Mouse (Mus musculus) stomach, postnatal 0 days (tissue): Measurements from ENCODE around the gene Olfr1014. TPM values are rescaled to one million over a fixed set of nuclear protein-coding genes. Genes with fewer than 3 reads are reported as not detected.

ENCODE experiments used
- ATAC-seq: fragments of 200-750 bp; cut with Nextera tagmentation; 2 replicates; pipeline ENCODE4 v1.8.0; 2017; ENCODE audit not compliant: low FRiP score, low TSS enrichment
- DNase-seq: peaks from one replicate; pipeline ENCODE4 v3.0.0-alpha.2; 2016; ENCODE audit warnings: low spot score
- H3K27ac ChIP-seq: fragments of 300-500 bp; sonication (generic); replicated peaks from 2 replicates; pipeline ENCODE4 v1.5.1; 2014; ENCODE audit warnings: mild to moderate bottlenecking, control low read depth
- H3K27me3 ChIP-seq: fragments of 300-500 bp; sonication (generic); 2 replicates; pipeline ENCODE4 v1.6.1; 2014; ENCODE audit warnings: low read length; ENCODE audit not compliant: control insufficient read depth, insufficient read depth
- H3K36me3 ChIP-seq: fragments of 300-500 bp; sonication (generic); 2 replicates; pipeline ENCODE4 v1.6.1; 2014; ENCODE audit warnings: low read length, mixed read lengths; ENCODE audit not compliant: control insufficient read depth, insufficient read depth
- H3K4me1 ChIP-seq: fragments of 300-500 bp; sonication (generic); replicated peaks from 2 replicates; pipeline ENCODE4 v1.6.1; 2014; ENCODE audit warnings: antibody characterized with exemption; ENCODE audit not compliant: control insufficient read depth, insufficient read depth
- H3K4me2 ChIP-seq: fragments of 300-500 bp; sonication (generic); replicated peaks from 2 replicates; pipeline ENCODE4 v1.6.1; 2014; ENCODE audit warnings: low read depth, mild to moderate bottlenecking, control low read depth, moderate library complexity
- H3K4me3 ChIP-seq: fragments of 300-500 bp; sonication (generic); 2 replicates; pipeline ENCODE4 v1.5.1; 2014; ENCODE audit warnings: low read depth, low read length, control low read depth
- H3K9ac ChIP-seq: fragments of 300-500 bp; sonication (generic); 2 replicates; pipeline ENCODE4 v1.6.1; 2014; ENCODE audit warnings: mild to moderate bottlenecking, low read length, control low read depth, mixed read lengths
- H3K9me3 ChIP-seq: fragments of 300-500 bp; sonication (generic); 2 replicates; pipeline ENCODE4 v1.6.1; 2016; ENCODE audit warnings: low read length; ENCODE audit not compliant: control insufficient read depth
- CTCF ChIP-seq: IDR thresholded peaks from 2 replicates; pipeline ENCODE4 v1.5.1; 2016; ENCODE audit warnings: antibody characterized with exemption, low read depth, mild to moderate bottlenecking, moderate library complexity
- EP300 ChIP-seq: optimal IDR thresholded peaks from 2 replicates; pipeline ENCODE3; 2016; ENCODE audit warnings: antibody characterized with exemption
- WGBS: fragments of 180-500 bp; shearing (Covaris S2); extraction: QIAGEN DNeasy Blood & Tissue Kit; methylation state at CpG from one replicate; pipeline ENCODE4 v1.1.7; 2014; 5-methylcytosine and 5-hydroxymethylcytosine counted together
- polyA plus RNA-seq: library from polyadenylated mRNA; unstranded; fragments of >200 nt; fragmentation: Nextera tagmentation; extraction: Ambion mirVana; gene quantifications from 2 replicates; pipeline ENCODE4 v1.2.1, GENCODE M21; 2015

Gene Olfr1014
- polyA plus RNA-seq, 1 experiment from 2014 or later = not detected

- ATAC-seq = no peak
Measured at GRCm38 (mm10) chr2:85792331-85792730, 19.8 kb downstream of the Olfr1014 start.

GRCm38 (mm10) chr2:85802444-85802843, 29.9 kb downstream of the Olfr1014 start, which contains the start of gene Olfr1016:
Olfr1016 (minus strand) TSS chr2:85802544.
- DNase-seq (no peak), ATAC-seq (no peak)
- TF ChIP-seq CTCF = no peak
- TF ChIP-seq EP300 = no peak
- Histone ChIP-seq H3K27me3 (no peaks in the 10 kb centered on the region), H3K4me3 (no peak within 1 kb of the TSS), H3K4me1 (no peaks in the 10 kb centered on the region), H3K36me3 (no peaks in the 10 kb centered on the region), H3K9me3 (no peaks in the 10 kb centered on the region), H3K27ac (no peak within 1 kb of the TSS), H3K4me2 (no peak within 1 kb of the TSS), H3K9ac (no peak within 1 kb of the TSS)
- WGBS = 90% methylated on average over 2 of the region's 2 CpGs

More at GRCm38 (mm10) chr2:85792331-85792730, 19.8 kb downstream of the Olfr1014 start:
- Histone ChIP-seq H3K27ac (no peak overlapping the region), H3K4me1 (no peaks in the 10 kb centered on the region), H3K27me3 (no peaks in the 10 kb centered on the region), H3K4me2 (no peak overlapping the region), H3K36me3 (no peaks in the 10 kb centered on the region), H3K9me3 (no peaks in the 10 kb centered on the region), H3K9ac (no peak overlapping the region), H3K4me3 (no peak overlapping the region)
- no peak for DNase-seq
- TF ChIP-seq CTCF (no peak), EP300 (no peak)
- 44% methylated on average over 2 of the region's 2 CpGs for WGBS

GRCm38 (mm10) chr2:85804501-85804900, 32.0 kb downstream of the Olfr1014 start:
- DNase-seq = no peak
- 75% methylated on average over 4 of the region's 4 CpGs for WGBS
- TF ChIP-seq CTCF (no peak), EP300 (no peak)

GRCm38 (mm10) chr2:85818179-85818578, 45.7 kb downstream of the Olfr1014 start, which contains the start of gene Olfr1018:
Olfr1018 (plus strand) TSS chr2:85818479.
- no peak within 1 kb of the TSS for H3K4me2 ChIP-seq
- H3K4me3 ChIP-seq = no peak within 1 kb of the TSS
- H3K36me3 ChIP-seq = no peaks in the 10 kb centered on the region
- no peaks in the 10 kb centered on the region for H3K4me1 ChIP-seq
- no peak for TF ChIP-seq EP300
- TF ChIP-seq CTCF = no peak
- DNase-seq (no peak), ATAC-seq (no peak)
- H3K9me3 ChIP-seq = no peaks in the 10 kb centered on the region
- H3K27ac ChIP-seq = no peak within 1 kb of the TSS
- H3K27me3 ChIP-seq = no peaks in the 10 kb centered on the region
- H3K9ac ChIP-seq = no peak within 1 kb of the TSS

More at GRCm38 (mm10) chr2:85804501-85804900, 32.0 kb downstream of the Olfr1014 start:
- Histone ChIP-seq H3K4me3 (no peak overlapping the region), H3K27ac (no peak overlapping the region), H3K36me3 (no peaks in the 10 kb centered on the region), H3K4me2 (no peak overlapping the region), H3K27me3 (no peaks in the 10 kb centered on the region), H3K9me3 (no peaks in the 10 kb centered on the region), H3K4me1 (no peaks in the 10 kb centered on the region), H3K9ac (no peak overlapping the region)
- no peak for ATAC-seq

Other genes starting within 250 kb of the Olfr1014 start
- not detected in 2 replicates for gene Olfr996, start 193.5 kb upstream of the Olfr1014 start, polyA plus RNA-seq
- 0.10 TPM in 1 of 2 replicates, not detected in the other for gene Olfr998, start 183.8 kb upstream of the Olfr1014 start, polyA plus RNA-seq
- gene Olfr1000, start 160.8 kb upstream of the Olfr1014 start, polyA plus RNA-seq = not detected in 2 replicates
- not detected in 2 replicates for gene Olfr1002, start 122.0 kb upstream of the Olfr1014 start, polyA plus RNA-seq
- not detected in 2 replicates for gene Olfr154, start 108.3 kb upstream of the Olfr1014 start, polyA plus RNA-seq
- gene Olfr1006, start 93.9 kb upstream of the Olfr1014 start, polyA plus RNA-seq = not detected in 2 replicates
- not detected in 2 replicates for gene Olfr1008, start 83.3 kb upstream of the Olfr1014 start, polyA plus RNA-seq
- gene Olfr1009, start 57.3 kb upstream of the Olfr1014 start, polyA plus RNA-seq = not detected in 2 replicates
- gene Olfr1012, start 9.9 kb upstream of the Olfr1014 start, polyA plus RNA-seq = not detected in 2 replicates
- not detected in 2 replicates for gene Olfr1013, start 5.6 kb upstream of the Olfr1014 start, polyA plus RNA-seq
- gene Olfr1015, start 9.3 kb downstream of the Olfr1014 start, polyA plus RNA-seq = not detected in 2 replicates
- not detected in 2 replicates for gene Olfr1016, start 29.8 kb downstream of the Olfr1014 start, polyA plus RNA-seq
- not detected in 2 replicates for gene Olfr1018, start 45.8 kb downstream of the Olfr1014 start, polyA plus RNA-seq
- not detected in 2 replicates for gene Olfr1019, start 72.8 kb downstream of the Olfr1014 start, polyA plus RNA-seq
- gene Olfr1020, start 74.3 kb downstream of the Olfr1014 start, polyA plus RNA-seq = not detected in 2 replicates
- gene Olfr1022, start 95.9 kb downstream of the Olfr1014 start, polyA plus RNA-seq = not detected in 2 replicates
- not detected in 2 replicates for gene Olfr1023, start 112.9 kb downstream of the Olfr1014 start, polyA plus RNA-seq
- not detected in 2 replicates for gene Olfr1024, start 132.3 kb downstream of the Olfr1014 start, polyA plus RNA-seq
- not detected in 2 replicates for gene Olfr1025-ps1, start 142.5 kb downstream of the Olfr1014 start, polyA plus RNA-seq
- gene Olfr1026, start 148.8 kb downstream of the Olfr1014 start, polyA plus RNA-seq = not detected in 2 replicates
- not detected in 2 replicates for gene Olfr1028, start 177.7 kb downstream of the Olfr1014 start, polyA plus RNA-seq
- not detected in 2 replicates for gene Olfr1029, start 201.2 kb downstream of the Olfr1014 start, polyA plus RNA-seq
- not detected in 2 replicates for gene Olfr1030, start 206.6 kb downstream of the Olfr1014 start, polyA plus RNA-seq
- not detected in 2 replicates for gene Olfr1031, start 217.6 kb downstream of the Olfr1014 start, polyA plus RNA-seq
- not detected in 2 replicates for gene Olfr1032, start 232.8 kb downstream of the Olfr1014 start, polyA plus RNA-seq
- 1.9 and 2.5 TPM in 2 replicates for gene Olfr1033, start 247.9 kb downstream of the Olfr1014 start, polyA plus RNA-seq